Mouse (Mus musculus) gastrocnemius, adult 2 months (tissue): Measurements from ENCODE around the gene Defb23. TPM values are rescaled to one million over a fixed set of nuclear protein-coding genes. Genes with fewer than 3 reads are reported as not detected.

Source experiments
- DNase-seq: peaks from one replicate; pipeline ENCODE4 v3.0.0; 2022
- H3K27ac ChIP-seq: fragments of 200-600 bp; 2 replicates; pipeline ENCODE4 v1.8.1; 2022; ENCODE audit warnings: mild to moderate bottlenecking
- H3K4me3 ChIP-seq: fragments of 200-600 bp; 2 replicates; pipeline ENCODE4 v1.8.1; 2022; ENCODE audit warnings: mild to moderate bottlenecking, moderate library complexity
- CTCF ChIP-seq: fragments of 200-600 bp; IDR thresholded peaks from 2 replicates; pipeline ENCODE4 v1.8.1; 2022; ENCODE audit warnings: antibody characterized with exemption, mild to moderate bottlenecking, moderate library complexity
- intact Hi-C: fragments of 180-260 bp; cut with DNase I; formaldehyde crosslinking; loops from one replicate; pipeline ENCODE4 v1.15.1; 2025
- long read RNA-seq, 2 experiments: library from polyadenylated mRNA; stranded (forward); transcript quantifications; one replicate each; pipeline ENCODE4 v2.0.0; 2021
- total RNA-seq, 2 experiments: library from RNA; stranded (reverse); gene quantifications; 2 replicates each; pipeline ENCODE4 v1.2.3; 2021

The Defb23 gene
- total RNA-seq = not detected
- long read RNA-seq, experiment 1 = 0 reads
- long read RNA-seq, experiment 2 = 0 reads

GRCm38 (mm10) chr2:152464570-152465150 lies at the start of gene Defb23:
Defb23 (minus strand) TSS chr2:152464620.
- H3K27ac ChIP-seq = no peak within 1 kb of the TSS
- intact Hi-C loops = no loop called here
- TF ChIP-seq CTCF = peak; percentile 11; the same call in 1 of the 2 replicates
- no peak for DNase-seq
- no peak within 1 kb of the TSS for H3K4me3 ChIP-seq

DNA sequence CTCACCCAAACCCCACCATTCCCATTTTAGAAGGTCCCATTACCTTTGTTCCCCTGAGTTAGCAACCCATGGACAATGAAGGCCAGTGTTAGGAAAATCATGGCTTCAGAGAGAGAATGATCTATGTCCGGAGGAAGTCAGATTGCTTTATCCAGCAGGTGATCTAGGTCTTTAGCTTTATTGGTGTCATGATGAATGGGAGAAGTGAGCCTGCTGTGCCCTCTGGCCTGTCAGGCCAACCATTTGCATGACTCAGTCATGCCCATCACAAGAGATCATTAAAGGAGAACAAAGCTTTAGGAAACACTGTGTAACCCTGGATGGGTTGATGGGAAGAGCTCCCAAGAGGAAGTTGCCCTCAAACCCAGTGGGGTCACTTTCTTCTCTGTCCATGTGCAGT lies 47.2 kb upstream of the Defb23 start, which contains the start of gene Defb26:
Defb26 (minus strand) TSS at position 101 of the 400 bp plus-strand sequence.
- no peak within 1 kb of the TSS for H3K4me3 ChIP-seq
- intact Hi-C loops = no loop called here
- no peak for DNase-seq

DNA sequence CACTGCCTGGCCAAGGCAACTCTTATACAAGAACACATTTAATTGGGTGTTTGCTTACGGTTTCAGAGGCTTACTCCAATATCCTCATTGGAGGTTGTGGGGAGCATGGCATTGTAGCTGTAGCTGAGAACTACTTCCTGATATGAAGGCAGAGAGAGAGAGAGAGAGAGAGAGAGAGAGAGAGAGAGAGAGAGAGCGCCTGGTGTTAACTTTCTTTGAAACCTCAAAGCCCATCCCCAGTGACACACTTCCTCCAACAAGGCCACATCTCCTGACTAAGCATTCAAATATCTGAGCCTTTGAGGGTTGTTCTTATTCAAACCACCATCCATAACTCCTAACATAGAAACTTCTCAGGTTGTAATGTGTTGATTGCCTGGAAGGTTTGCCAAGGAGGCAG lies 39.5 kb upstream of the Defb23 start:
- no peak for TF ChIP-seq CTCF
- Histone ChIP-seq H3K27ac (no peak overlapping the region), H3K4me3 (no peak overlapping the region)
- DNase-seq = no peak
- intact Hi-C loops = no loop called here

More for the DNA sequence above, 47.2 kb upstream of the Defb23 start, which contains the start of gene Defb26:
- TF ChIP-seq CTCF = no peak
- no peak within 1 kb of the TSS for H3K27ac ChIP-seq

DNA sequence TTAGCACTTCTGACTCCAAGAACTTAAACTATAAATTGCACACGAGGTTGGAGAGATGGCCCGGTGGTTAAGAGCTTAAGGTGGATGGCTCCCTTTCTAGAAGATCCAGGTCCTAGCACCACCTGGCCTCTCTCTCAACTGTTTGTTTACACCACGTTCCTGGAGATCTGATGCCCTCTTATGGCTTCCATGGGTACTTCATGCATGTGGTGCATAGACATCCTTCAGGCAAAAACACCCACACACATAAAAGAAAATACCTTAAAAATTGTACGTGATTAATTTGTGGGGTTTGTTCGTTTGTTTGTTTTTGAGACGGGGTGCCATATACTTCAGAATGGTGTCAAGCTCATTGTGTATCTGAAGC lies 36.4 kb upstream of the Defb23 start:
- intact Hi-C loops = no loop called here
- peak; percentile 15; the same call in 1 of the 2 replicates for TF ChIP-seq CTCF
- no peak overlapping the region for H3K27ac ChIP-seq
- no peak for DNase-seq
- no peak overlapping the region for H3K4me3 ChIP-seq

GRCm38 (mm10) chr2:152500204-152500862 lies 35.9 kb upstream of the Defb23 start:
- Histone ChIP-seq H3K27ac (no peak overlapping the region), H3K4me3 (no peak overlapping the region)
- DNase-seq = no peak
- intact Hi-C loops = no loop called here
- no peak for TF ChIP-seq CTCF

DNA sequence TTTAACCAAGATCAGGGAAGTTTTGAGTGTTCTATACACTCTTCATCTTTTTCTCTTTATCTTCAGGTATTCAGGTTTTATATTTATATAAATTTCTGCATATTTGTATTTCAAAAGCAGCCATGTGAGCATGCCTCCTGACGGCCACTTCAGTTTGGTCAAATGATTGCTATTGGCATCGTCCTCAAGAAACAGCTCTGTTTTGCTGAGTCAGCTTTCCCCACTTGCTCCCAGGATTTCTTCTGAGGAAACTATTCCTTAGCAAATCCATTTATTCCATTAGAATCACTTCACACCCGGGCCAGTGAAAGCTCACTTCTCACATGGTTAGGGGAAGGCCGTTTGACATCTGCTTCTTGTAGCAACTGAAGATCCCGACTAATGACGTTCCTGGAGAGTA lies 33.6 kb upstream of the Defb23 start:
- Histone ChIP-seq H3K4me3 (no peak overlapping the region), H3K27ac (no peak overlapping the region)
- DNase-seq = no peak
- no peak for TF ChIP-seq CTCF
- intact Hi-C loops = no loop called here

DNA sequence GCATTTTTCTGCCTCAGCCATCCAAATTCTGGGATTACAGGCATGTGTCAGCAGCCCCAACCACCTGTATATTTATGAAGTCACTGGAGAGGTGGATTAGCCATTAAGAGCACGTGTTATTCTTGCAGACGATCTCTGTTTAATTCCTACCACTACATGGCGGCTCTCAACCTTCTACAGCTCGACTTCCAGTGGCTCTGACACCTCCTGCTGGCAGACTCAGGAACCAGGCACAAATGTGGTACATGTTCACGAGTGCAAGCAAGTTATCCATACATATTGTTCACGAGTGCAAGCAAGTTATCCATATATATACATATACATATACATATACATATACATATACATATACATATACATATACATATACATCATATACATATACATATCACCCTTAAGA lies 28.7 kb upstream of the Defb23 start:
- intact Hi-C loops = no loop called here
- no peak for DNase-seq
- H3K27ac ChIP-seq = no peak overlapping the region
- no peak overlapping the region for H3K4me3 ChIP-seq
- no peak for TF ChIP-seq CTCF

DNA sequence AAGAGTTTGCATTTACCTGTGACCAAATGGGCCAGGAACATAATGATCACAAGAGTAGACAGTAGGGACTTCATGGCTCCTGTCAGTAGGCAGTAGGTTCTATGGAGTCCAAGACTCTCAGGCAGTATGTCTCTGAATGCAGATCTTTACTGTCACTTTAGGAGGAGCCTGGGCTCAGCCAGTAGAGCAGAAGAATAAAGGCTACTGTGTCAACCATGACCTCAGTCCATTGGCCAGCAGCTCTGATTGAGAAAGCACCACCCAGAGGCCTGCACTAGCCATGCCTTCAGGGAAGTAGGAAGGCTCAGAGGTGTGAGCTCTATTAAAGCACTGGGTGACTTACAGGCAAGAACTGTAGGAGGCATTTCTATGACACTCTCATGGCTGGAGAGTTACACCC lies 25.6 kb upstream of the Defb23 start, which contains the start of gene Defb22:
Defb22 (minus strand) TSS at position 101 of the 400 bp plus-strand sequence.
- DNase-seq = no peak
- H3K27ac ChIP-seq = no peak within 1 kb of the TSS
- no peak within 1 kb of the TSS for H3K4me3 ChIP-seq
- no peak for TF ChIP-seq CTCF
- intact Hi-C loops = no loop called here

DNA sequence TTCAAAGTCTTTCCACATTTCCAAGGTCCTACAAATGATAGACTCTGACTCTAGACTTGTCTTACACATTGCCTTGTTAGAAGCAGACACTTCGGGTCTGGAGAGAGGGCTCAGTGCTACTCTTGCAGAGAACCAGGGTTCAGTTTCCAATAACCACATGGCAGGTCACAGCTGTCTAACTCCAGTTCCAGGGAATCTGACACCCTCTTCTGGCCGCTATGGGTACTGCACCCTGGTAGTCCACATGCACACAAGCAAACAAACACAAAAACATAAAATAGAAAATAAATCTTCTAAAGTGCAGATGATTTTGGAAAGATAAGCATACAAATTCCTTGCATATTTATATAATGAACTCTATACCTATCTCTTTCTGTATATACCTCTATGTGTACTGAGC lies 22.6 kb upstream of the Defb23 start:
- DNase-seq = no peak
- H3K27ac ChIP-seq = no peak overlapping the region
- intact Hi-C loops = no loop called here
- H3K4me3 ChIP-seq = no peak overlapping the region
- peak; percentile 25; the same call in 1 of the 2 replicates for TF ChIP-seq CTCF

- intact Hi-C loops = no loop called here
- DNase-seq = no peak
- TF ChIP-seq CTCF = no peak
- no peak overlapping the region for H3K27ac ChIP-seq
- no peak overlapping the region for H3K4me3 ChIP-seq
These were observed 17.3 kb upstream of the Defb23 start for GRCm38 (mm10) chr2:152481726-152482125.

DNA sequence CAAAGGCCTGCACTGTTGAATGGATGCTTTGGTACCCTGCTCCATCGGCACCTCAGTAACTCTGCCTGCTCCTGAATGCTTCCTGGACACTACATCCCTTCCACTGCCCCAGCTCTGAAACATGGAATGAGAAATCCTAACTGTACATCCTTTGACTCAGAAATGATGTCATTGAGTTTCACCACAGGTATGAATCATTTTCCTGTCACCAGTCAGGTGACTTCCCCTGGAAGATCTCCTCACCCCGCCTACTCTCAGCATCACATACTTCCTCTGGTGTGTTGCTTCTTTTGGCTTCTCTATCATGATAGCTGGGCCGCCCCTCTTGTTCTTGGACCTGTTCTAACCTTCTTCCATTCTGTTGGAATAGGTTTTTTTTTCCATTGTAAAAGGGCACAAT lies 16.5 kb upstream of the Defb23 start:
- intact Hi-C loops = no loop called here
- TF ChIP-seq CTCF = no peak
- DNase-seq = no peak
- Histone ChIP-seq H3K4me3 (no peak overlapping the region), H3K27ac (no peak overlapping the region)

GRCm38 (mm10) chr2:152476763-152477162 lies 12.3 kb upstream of the Defb23 start, which contains the start of gene Defb20:
Defb20 (plus strand) TSS chr2:152477063.
- H3K27ac ChIP-seq = no peak within 1 kb of the TSS
- no peak for DNase-seq
- TF ChIP-seq CTCF = no peak
- H3K4me3 ChIP-seq = no peak within 1 kb of the TSS
- intact Hi-C loops = no loop called here

GRCm38 (mm10) chr2:152472434-152472833 lies 8.0 kb upstream of the Defb23 start:
- no peak for TF ChIP-seq CTCF
- H3K27ac ChIP-seq = no peak overlapping the region
- no peak for DNase-seq
- intact Hi-C loops = no loop called here
- no peak overlapping the region for H3K4me3 ChIP-seq

GRCm38 (mm10) chr2:152470973-152471372 lies 6.6 kb upstream of the Defb23 start:
- no peak overlapping the region for H3K4me3 ChIP-seq
- no peak overlapping the region for H3K27ac ChIP-seq
- TF ChIP-seq CTCF = peak; percentile 83
- no peak for DNase-seq
- intact Hi-C loops = no loop called here
